Mouse (Mus musculus) E14TG2a.4 (cell line): ENCODE data around the gene Irgm2.
"Not testable (repeated sequence)": the region's sequence is repeated elsewhere in the genome, so short reads cannot be mapped to it uniquely, and the experiment has no call there.

Experiments
- H3K27me3 ChIP-seq: 2 replicates; pipeline ENCODE4 v1.6.1; 2014; ENCODE audit warnings: low read length, control low read depth; ENCODE audit not compliant: insufficient read depth
- H3K36me3 ChIP-seq: 2 replicates; pipeline ENCODE4 v1.6.1; 2014; ENCODE audit warnings: low read length, control low read depth; ENCODE audit not compliant: insufficient read depth
- H3K4me1 ChIP-seq: replicated peaks from 2 replicates; pipeline ENCODE4 v1.6.1; 2014; ENCODE audit warnings: low read depth, low read length, control low read depth
- H3K4me3 ChIP-seq: replicated peaks from 2 replicates; pipeline ENCODE4 v1.5.1; 2014; ENCODE audit warnings: mild to moderate bottlenecking, low read length
- H3K9me3 ChIP-seq: 2 replicates; pipeline ENCODE4 v1.6.1; 2014; ENCODE audit warnings: low read length, control low read depth
- CTCF ChIP-seq: conservative IDR thresholded peaks from 2 replicates; pipeline ENCODE4 v1.5.1; 2014; ENCODE audit warnings: low read length
- NANOG ChIP-seq: IDR thresholded peaks from 2 replicates; pipeline ENCODE4 v1.6.1; 2014; ENCODE audit warnings: borderline replicate concordance, low read length, mixed read lengths
- POU5F1 ChIP-seq: IDR thresholded peaks from 2 replicates; pipeline ENCODE4 v1.6.1; 2014; ENCODE audit warnings: low read length, borderline replicate concordance

Irgm2 gene

DNA sequence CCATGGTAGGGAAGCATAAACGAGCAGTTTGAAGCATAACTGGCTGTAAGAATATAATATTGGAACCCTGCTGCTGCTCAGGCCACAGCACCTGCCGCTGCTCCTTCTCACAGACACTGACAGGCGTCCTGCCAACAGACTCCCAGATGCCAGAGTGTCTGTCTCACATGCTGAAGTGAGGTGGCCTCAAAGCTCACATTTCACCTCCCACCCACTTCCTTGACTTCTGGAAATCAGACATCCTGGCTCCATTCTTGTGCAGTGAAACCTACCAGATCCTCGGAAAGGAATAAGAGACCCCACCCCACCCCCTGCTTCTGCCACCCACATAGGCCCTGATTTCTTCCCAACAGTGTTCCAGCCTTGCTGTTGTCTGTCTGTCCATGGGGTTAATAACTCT, 24.3 kb downstream of the Irgm2 start:
- TF ChIP-seq CTCF (no peak), POU5F1 (no peak), NANOG (no peak)
- Histone ChIP-seq H3K9me3 (no peaks in the 10 kb centered on the region), H3K27me3 (peaks cover 22% of the 10 kb centered on the region), H3K36me3 (no peaks in the 10 kb centered on the region), H3K4me3 (no peak overlapping the region), H3K4me1 (peaks cover 30% of the 10 kb centered on the region)

DNA sequence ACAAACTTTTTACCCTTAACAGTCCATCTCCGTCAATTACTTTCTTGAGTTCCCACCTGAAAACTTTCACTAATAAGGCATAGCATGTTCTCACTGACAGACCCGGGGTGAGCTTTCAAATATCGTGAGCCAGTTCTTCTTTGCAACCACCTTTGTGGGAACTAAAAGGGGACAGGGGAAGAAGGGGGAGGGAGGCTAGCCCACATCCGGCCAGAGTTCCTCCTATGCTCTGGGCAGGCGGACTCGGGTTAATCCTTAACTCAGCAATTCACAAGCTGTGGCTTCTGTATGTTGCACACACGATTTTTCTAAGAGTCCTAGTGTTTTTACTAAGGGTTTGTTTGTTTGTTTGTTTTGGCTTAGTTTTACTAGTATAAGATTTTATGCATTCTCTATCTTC, 24.9 kb downstream of the Irgm2 start:
- Histone ChIP-seq H3K27me3 (peaks cover 18% of the 10 kb centered on the region), H3K9me3 (no peaks in the 10 kb centered on the region), H3K4me3 (no peak overlapping the region), H3K4me1 (peaks cover 25% of the 10 kb centered on the region), H3K36me3 (no peaks in the 10 kb centered on the region)
- TF ChIP-seq NANOG, result no peak
- no peak for TF ChIP-seq POU5F1
- no peak for TF ChIP-seq CTCF

DNA sequence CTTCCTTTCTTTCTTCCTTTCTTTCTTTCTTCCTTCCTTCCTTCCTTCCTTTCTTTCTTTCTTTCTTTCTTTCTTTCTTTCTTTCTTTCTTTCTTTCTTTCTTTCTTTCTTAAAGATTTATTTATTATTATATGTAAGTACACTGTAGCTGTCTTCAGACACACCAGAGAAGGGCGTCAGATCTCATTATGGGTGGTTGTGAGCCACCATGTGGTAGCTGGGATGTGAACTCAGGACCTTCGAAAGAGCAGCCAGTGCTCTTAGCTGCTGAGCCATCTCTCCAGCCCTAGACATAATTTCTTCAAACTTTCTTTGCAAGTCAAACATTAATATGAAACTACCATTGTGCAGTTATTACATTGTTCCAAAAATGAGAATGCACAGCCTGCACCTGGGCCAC, 25.5 kb downstream of the Irgm2 start:
- H3K36me3 ChIP-seq, H3K4me3 ChIP-seq, H3K9me3 ChIP-seq: not testable (repeated sequence)
- Histone ChIP-seq H3K4me1 (peaks cover 25% of the 10 kb centered on the region), H3K27me3 (peaks cover 15% of the 10 kb centered on the region)

DNA sequence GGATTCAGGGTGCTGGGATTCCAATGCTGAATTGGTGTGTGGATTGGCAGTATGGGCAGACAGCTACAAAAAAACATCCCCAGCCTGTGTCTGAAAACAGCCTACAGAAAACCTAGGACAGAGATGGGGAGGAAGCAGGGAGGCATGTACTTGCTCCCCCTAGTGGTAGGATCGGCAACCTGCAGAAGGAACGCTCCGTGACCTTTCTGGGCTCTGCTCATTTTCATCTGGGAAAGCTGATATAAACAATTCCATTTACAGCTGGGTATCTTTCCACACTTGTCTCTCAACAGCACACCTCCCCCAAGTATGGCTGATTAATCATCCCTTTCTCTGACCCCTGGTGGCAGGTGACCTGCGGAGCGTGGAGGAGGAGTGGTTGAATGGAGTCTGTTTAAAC, 26.2 kb downstream of the Irgm2 start:
- Histone ChIP-seq H3K4me3 (no peak overlapping the region), H3K27me3 (peaks cover 10% of the 10 kb centered on the region), H3K4me1 (peaks cover 29% of the 10 kb centered on the region), H3K9me3 (no peaks in the 10 kb centered on the region), H3K36me3 (no peaks in the 10 kb centered on the region)
- TF ChIP-seq POU5F1 (no peak), CTCF (peak; percentile 95), NANOG (no peak)

DNA sequence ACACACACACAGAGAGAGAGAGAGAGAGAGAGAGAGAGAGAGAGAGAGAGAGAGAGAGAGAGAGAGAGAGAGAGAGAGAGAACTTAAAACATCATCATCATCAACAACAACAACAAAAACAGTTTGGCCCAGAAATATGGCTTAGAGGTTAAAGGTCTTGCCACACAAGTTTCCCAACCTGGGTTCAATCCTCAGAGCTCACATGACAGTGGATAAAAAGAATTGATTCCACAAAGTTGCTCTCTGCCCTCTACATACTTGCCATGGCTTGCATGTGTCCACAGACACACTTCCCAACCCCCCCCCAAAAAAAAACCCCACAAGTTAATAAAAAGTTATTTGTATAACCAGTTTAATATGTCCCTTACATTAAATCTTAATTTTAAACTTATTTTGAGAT, 27.0 kb downstream of the Irgm2 start:
- H3K36me3 ChIP-seq, result no peaks in the 10 kb centered on the region
- TF ChIP-seq CTCF, result no peak
- no peak for TF ChIP-seq POU5F1
- TF ChIP-seq NANOG, result no peak
- no peak overlapping the region for H3K4me3 ChIP-seq
- peaks cover 13% of the 10 kb centered on the region for H3K27me3 ChIP-seq
- H3K4me1 ChIP-seq, result peaks cover 29% of the 10 kb centered on the region
- no peaks in the 10 kb centered on the region for H3K9me3 ChIP-seq

DNA sequence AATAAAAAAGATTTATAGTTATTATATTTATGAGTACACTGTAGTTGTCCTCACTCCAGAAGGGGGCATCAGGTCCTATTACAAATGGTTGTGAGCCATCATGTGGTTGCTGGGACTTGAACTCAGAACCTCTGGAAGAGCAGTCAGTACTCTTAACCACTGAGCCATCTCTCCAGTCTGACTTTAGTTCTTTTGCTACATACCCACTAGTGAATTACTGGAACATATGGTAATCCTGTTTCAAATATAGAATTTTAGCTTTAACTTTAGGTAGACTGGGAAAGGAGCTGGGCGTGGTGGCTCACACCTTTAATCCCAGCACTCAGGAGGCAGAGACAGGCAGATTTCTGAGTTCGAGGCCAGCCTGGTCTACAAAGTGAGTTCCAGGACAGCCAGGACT, 28.6 kb downstream of the Irgm2 start:
- H3K4me1 ChIP-seq, result peaks cover 27% of the 10 kb centered on the region
- not testable (repeated sequence) for H3K9me3 ChIP-seq, H3K36me3 ChIP-seq, H3K4me3 ChIP-seq
- H3K27me3 ChIP-seq, result peaks cover 15% of the 10 kb centered on the region

DNA sequence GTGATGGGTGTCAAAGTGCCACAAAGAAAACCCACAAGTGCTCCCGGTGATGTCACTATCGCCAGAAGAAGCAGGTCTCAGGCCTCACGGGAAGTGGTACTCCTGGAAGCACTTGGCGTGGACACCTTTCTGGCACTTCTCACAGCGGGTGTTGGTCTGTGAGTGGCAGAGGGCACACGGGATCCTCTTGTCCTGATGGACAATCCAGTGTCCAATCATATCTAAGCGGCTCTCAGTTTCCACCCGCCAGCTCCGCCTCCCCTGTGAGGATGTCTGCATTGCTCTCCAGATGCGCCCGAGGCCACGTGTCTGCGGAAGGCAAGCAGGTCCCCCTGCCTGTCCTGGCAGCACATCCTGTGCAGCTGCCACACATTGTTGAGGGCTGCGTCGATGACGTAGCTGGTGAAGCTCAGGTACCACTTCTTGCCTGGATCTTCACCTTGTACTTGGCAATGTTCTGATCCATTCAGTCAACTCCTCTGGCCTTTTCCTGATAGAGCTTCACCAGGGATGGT, 31.0 kb downstream of the Irgm2 start:
- H3K4me1 ChIP-seq, result peaks cover 9% of the 10 kb centered on the region
- no peaks in the 10 kb centered on the region for H3K9me3 ChIP-seq

DNA sequence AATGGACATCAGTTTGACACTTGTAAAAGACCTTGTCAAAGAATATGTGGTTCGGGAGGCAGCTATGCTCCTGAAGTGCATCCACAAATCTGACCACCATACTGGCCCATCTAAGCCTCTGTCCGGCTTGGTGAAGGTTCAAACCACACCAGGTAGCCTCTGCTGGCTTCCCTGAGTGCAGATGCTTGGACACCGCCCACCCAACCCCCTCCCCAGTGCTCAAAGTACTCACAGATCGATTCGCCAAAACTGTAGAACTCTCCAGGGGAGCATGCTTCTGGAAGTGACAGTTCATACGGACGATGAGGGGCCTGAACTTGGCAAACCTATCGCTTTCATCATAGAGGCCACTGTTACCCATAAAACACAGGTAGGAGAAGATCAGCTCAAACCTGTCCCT, 31.7 kb downstream of the Irgm2 start:
- Histone ChIP-seq H3K9me3 (no peaks in the 10 kb centered on the region), H3K27me3 (peaks cover 15% of the 10 kb centered on the region), H3K4me1 (0 out of 2 replicates have a peak, but pooled peaks cover 4% of the 10 kb centered on the region), H3K36me3 (no peaks in the 10 kb centered on the region), H3K4me3 (no peak overlapping the region)
- TF ChIP-seq CTCF (no peak), NANOG (no peak), POU5F1 (no peak)

More for the DNA sequence above, 31.0 kb downstream of the Irgm2 start:
- TF ChIP-seq CTCF (no peak), POU5F1 (no peak), NANOG (no peak)
- Histone ChIP-seq H3K36me3 (no peaks in the 10 kb centered on the region), H3K4me3 (no peak overlapping the region), H3K27me3 (peaks cover 15% of the 10 kb centered on the region)

DNA sequence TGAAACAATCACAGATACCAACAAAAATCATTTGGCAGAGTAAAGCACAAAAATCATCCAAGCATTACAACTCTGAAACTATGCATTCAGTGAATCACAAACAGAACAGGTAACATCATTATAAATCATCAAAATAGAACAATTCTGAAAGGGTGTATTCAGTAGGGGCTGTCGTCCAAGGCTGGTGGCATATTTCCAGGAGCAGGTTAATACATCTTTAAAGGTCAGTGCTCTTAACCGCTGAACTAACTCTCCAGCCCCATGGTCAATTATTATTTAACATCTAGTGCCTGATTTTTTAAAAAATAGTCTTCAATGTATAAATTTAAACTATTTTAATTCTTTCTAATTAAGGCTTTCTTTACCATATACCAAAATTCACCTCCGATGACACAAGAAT, 35.1 kb downstream of the Irgm2 start:
- peaks cover 15% of the 10 kb centered on the region for H3K27me3 ChIP-seq
- H3K4me3 ChIP-seq, H3K4me1 ChIP-seq, H3K9me3 ChIP-seq, H3K36me3 ChIP-seq: not testable (repeated sequence)
